Mouse (Mus musculus) hindbrain, embryonic 14.5 days (tissue): Measurements from ENCODE around the gene Gon4l. TPM values are rescaled to one million over a fixed set of nuclear protein-coding genes. Genes with fewer than 3 reads are reported as not detected.

Experiments
- ATAC-seq: fragments of 200-750 bp; cut with Nextera tagmentation; 2 replicates; pipeline ENCODE4 v1.8.0; 2017; ENCODE audit warnings: moderate number of reproducible peaks, mild to moderate bottlenecking, moderate TSS enrichment, moderate library complexity; ENCODE audit not compliant: low FRiP score
- DNase-seq: peaks from one replicate; pipeline ENCODE4 v3.0.0-alpha.2; 2015; ENCODE audit warnings: low spot score
- H3K27ac ChIP-seq: fragments of 300-500 bp; sonication (generic); 2 replicates; pipeline ENCODE4 v1.5.1; 2014; ENCODE audit warnings: mild to moderate bottlenecking, moderate library complexity
- H3K27me3 ChIP-seq: fragments of 300-500 bp; sonication (generic); 2 replicates; pipeline ENCODE4 v1.6.1; 2014; ENCODE audit warnings: mild to moderate bottlenecking, low read length, mixed read lengths; ENCODE audit not compliant: control insufficient read depth, insufficient read depth
- H3K36me3 ChIP-seq: fragments of 300-500 bp; sonication (generic); replicated peaks from 2 replicates; pipeline ENCODE4 v1.6.1; 2014; ENCODE audit not compliant: control insufficient read depth, insufficient read depth
- H3K4me1 ChIP-seq: fragments of 300-500 bp; sonication (generic); replicated peaks from 2 replicates; pipeline ENCODE4 v1.6.1; 2014; ENCODE audit warnings: antibody characterized with exemption, low read length, mixed read lengths; ENCODE audit not compliant: control insufficient read depth, insufficient read depth
- H3K4me2 ChIP-seq: fragments of 300-500 bp; sonication (generic); replicated peaks from 2 replicates; pipeline ENCODE4 v1.6.1; 2014; ENCODE audit warnings: mild to moderate bottlenecking, moderate library complexity
- H3K4me3 ChIP-seq: fragments of 300-500 bp; sonication (generic); replicated peaks from 2 replicates; pipeline ENCODE4 v1.5.1; 2014; ENCODE audit warnings: mild to moderate bottlenecking, low read length
- H3K9ac ChIP-seq: fragments of 300-500 bp; sonication (generic); 2 replicates; pipeline ENCODE4 v1.6.1; 2014
- H3K9me3 ChIP-seq: fragments of 300-500 bp; sonication (generic); 2 replicates; pipeline ENCODE4 v1.6.1; 2016; ENCODE audit warnings: low read length; ENCODE audit not compliant: control insufficient read depth
- WGBS: fragments of 180-500 bp; shearing (Covaris S2); extraction: QIAGEN DNeasy Blood & Tissue Kit; methylation state at CpG from one replicate; pipeline ENCODE4 v1.1.7; 2014; 5-methylcytosine and 5-hydroxymethylcytosine counted together
- polyA plus RNA-seq: library from polyadenylated mRNA; unstranded; fragments of >200 nt; fragmentation: Nextera tagmentation; extraction: Ambion mirVana; gene quantifications from 2 replicates; pipeline ENCODE4 v1.2.1, GENCODE M21; 2014

The Gon4l gene
- polyA plus RNA-seq, 1 experiment from 2014 or later, result 17.7 TPM

GRCm38 (mm10) chr3:88953246-88953645, 118.2 kb downstream of the Gon4l start:
- no peaks in the 10 kb centered on the region for H3K9me3 ChIP-seq
- H3K4me1 ChIP-seq, result peaks cover 29% of the 10 kb centered on the region
- no peak overlapping the region for H3K9ac ChIP-seq
- WGBS, result 89% methylated on average over 4 of the region's 4 CpGs
- no peak for ATAC-seq
- no peaks in the 10 kb centered on the region for H3K36me3 ChIP-seq
- no peak overlapping the region for H3K27ac ChIP-seq
- H3K4me2 ChIP-seq, result no peak overlapping the region; the same call in 1 of the 2 replicates
- no peak overlapping the region for H3K4me3 ChIP-seq
- no peaks in the 10 kb centered on the region for H3K27me3 ChIP-seq
- DNase-seq, result no peak

DNA sequence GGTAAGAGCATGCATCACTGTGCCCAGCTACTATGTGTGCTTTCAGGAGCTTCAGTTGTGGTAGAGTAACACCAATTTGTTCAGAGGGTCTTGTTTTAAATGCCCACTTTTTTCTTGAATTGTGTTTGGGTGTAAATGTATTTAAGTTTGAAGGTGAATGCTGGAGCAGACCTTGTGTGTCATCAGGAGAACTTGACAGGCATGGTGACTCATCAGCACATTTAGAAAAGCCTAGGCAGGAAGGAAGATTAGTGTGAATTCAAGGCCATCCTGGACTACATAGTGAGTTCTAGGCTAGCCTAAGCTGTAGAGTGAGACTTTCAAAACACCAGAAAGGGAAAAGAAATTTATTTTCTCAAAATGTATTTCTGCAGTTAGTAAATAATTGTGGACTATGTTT, 118.7 kb downstream of the Gon4l start:
- Histone ChIP-seq H3K27ac (no peak overlapping the region), H3K4me1 (peaks cover 24% of the 10 kb centered on the region), H3K36me3 (no peaks in the 10 kb centered on the region), H3K27me3 (no peaks in the 10 kb centered on the region), H3K4me2 (no peak overlapping the region; the same call in 1 of the 2 replicates), H3K9me3 (no peaks in the 10 kb centered on the region), H3K9ac (no peak overlapping the region), H3K4me3 (no peak overlapping the region)
- DNase-seq (no peak), ATAC-seq (no peak)

Other genes with a start within 250 kb of the Gon4l start
- 96.0 and 115 TPM in 2 replicates for gene Arhgef2, start 229.3 kb upstream of the Gon4l start, polyA plus RNA-seq
- gene Rxfp4, start 182.1 kb upstream of the Gon4l start, polyA plus RNA-seq, result not detected in 2 replicates
- gene Khdc4, start 149.4 kb upstream of the Gon4l start, polyA plus RNA-seq, result 79.3 and 86.7 TPM in 2 replicates
- gene Rit1, start 118.4 kb upstream of the Gon4l start, polyA plus RNA-seq, result 66.4 and 66.6 TPM in 2 replicates
- 207 and 233 TPM in 2 replicates for gene Syt11, start 60.1 kb upstream of the Gon4l start, polyA plus RNA-seq
- gene Msto1, start 78.8 kb downstream of the Gon4l start, polyA plus RNA-seq, result 49.4 and 50.1 TPM in 2 replicates
- gene Ash1l, start 115.4 kb downstream of the Gon4l start, polyA plus RNA-seq, result 20.0 and 21.4 TPM in 2 replicates
- gene Dap3, start 116.0 kb downstream of the Gon4l start, polyA plus RNA-seq, result 120 and 125 TPM in 2 replicates